Mouse (Mus musculus): Measurements from ENCODE around the gene Akain1.

Gene Akain1

GRCm38 (mm10) chr17:69438990-69439491 lies at the start of gene Akain1:
TSS of gene Akain1 (plus strand) at chr17:69439326.
- peak; percentile 8 to 15 for DNase-seq (ENCODE audit: low spot score in 2 of 2)

GRCm38 (mm10) chr17:69396147-69397033 lies 42.7 kb upstream of the Akain1 start:
- DNase-seq (ENCODE audit: low spot score in 2 of 2), result peak; percentile 46 to 61

GRCm38 (mm10) chr17:69397163-69397562 lies 42.0 kb upstream of the Akain1 start:
- DNase-seq (ENCODE audit: low spot score in 2 of 2), result no peak

GRCm38 (mm10) chr17:69398092-69398491 lies 41.0 kb upstream of the Akain1 start:
- no peak for DNase-seq (ENCODE audit: low spot score in 2 of 2)

- peak in 1 of 2 experiments; percentile 38 for DNase-seq (ENCODE audit: low spot score in 2 of 2)
Measured at GRCm38 (mm10) chr17:69401146-69401545, 38.0 kb upstream of the Akain1 start.

- DNase-seq (ENCODE audit: low spot score in 2 of 2), result no peak
Measured at GRCm38 (mm10) chr17:69416163-69416562, 23.0 kb upstream of the Akain1 start.

GRCm38 (mm10) chr17:69416920-69417661 lies 22.0 kb upstream of the Akain1 start:
- DNase-seq (ENCODE audit: low spot score in 2 of 2), result peak; percentile 90 to 91

GRCm38 (mm10) chr17:69417724-69418373 lies 21.3 kb upstream of the Akain1 start:
- DNase-seq (ENCODE audit: low spot score in 2 of 2), result no peak

GRCm38 (mm10) chr17:69421592-69421991 lies 17.5 kb upstream of the Akain1 start:
- DNase-seq (ENCODE audit: low spot score in 2 of 2), result no peak

GRCm38 (mm10) chr17:69437836-69438235 lies 1.3 kb upstream of the Akain1 start:
- DNase-seq (ENCODE audit: low spot score in 2 of 2), result no peak

GRCm38 (mm10) chr17:69438486-69438885 lies 640 bp upstream of the Akain1 start:
- no peak for DNase-seq (ENCODE audit: low spot score in 2 of 2)

- no peak for DNase-seq (ENCODE audit: low spot score in 2 of 2)
Measured at GRCm38 (mm10) chr17:69439571-69440480, 700 bp downstream of the Akain1 start.

- no peak for DNase-seq (ENCODE audit: low spot score in 2 of 2)
Measured at GRCm38 (mm10) chr17:69441041-69441440, 1.9 kb downstream of the Akain1 start.

- DNase-seq (ENCODE audit: low spot score in 2 of 2), result no peak
Measured at GRCm38 (mm10) chr17:69448679-69449078, 9.6 kb downstream of the Akain1 start.

GRCm38 (mm10) chr17:69461680-69462079 lies 22.6 kb downstream of the Akain1 start:
- no peak for DNase-seq (ENCODE audit: low spot score in 2 of 2)

- DNase-seq (ENCODE audit: low spot score in 2 of 2), result no peak
Measured at GRCm38 (mm10) chr17:69463037-69463436, 23.9 kb downstream of the Akain1 start.

- no peak for DNase-seq (ENCODE audit: low spot score in 2 of 2)
Measured at GRCm38 (mm10) chr17:69471171-69471570, 32.0 kb downstream of the Akain1 start.

- no peak for DNase-seq (ENCODE audit: low spot score in 2 of 2)
Measured at GRCm38 (mm10) chr17:69472401-69472800, 33.3 kb downstream of the Akain1 start.

GRCm38 (mm10) chr17:69474084-69474483 lies 35.0 kb downstream of the Akain1 start:
- DNase-seq (ENCODE audit: low spot score in 2 of 2), result no peak

GRCm38 (mm10) chr17:69475423-69475822 lies 36.3 kb downstream of the Akain1 start:
- no peak for DNase-seq (ENCODE audit: low spot score in 2 of 2)

- DNase-seq (ENCODE audit: low spot score in 2 of 2), result no peak
Measured at GRCm38 (mm10) chr17:69477526-69477925, 38.4 kb downstream of the Akain1 start.

Data from spleen, postnatal 36 days (tissue).